Mouse (Mus musculus): ENCODE measurements around the gene Wbp11. TPM values are rescaled to one million over a fixed set of nuclear protein-coding genes. Genes with fewer than 3 reads are reported as not detected.
"Not testable (repeated sequence)": the region's sequence is repeated elsewhere in the genome, so short reads cannot be mapped to it uniquely, and the experiment has no call there.

The Wbp11 gene
- polyA plus RNA-seq, 1 experiment = 31.3 TPM

GRCm38 (mm10) chr6:136800710-136801109 lies 27.3 kb downstream of the Wbp11 start:
- DNase-seq = no peak
- Histone ChIP-seq H3K4me1 (ENCODE audit: control insufficient read depth, insufficient read depth, low read length) (no peaks in the 10 kb centered on the region), H3K4me3 (replicated peaks; ENCODE audit: extremely low read depth, low read depth, low read length) (no peak overlapping the region)
- TF ChIP-seq POLR2A (IDR thresholded peaks at IDR 0.05; ENCODE audit: borderline replicate concordance, extremely low read depth, low read depth, low read length) (no peak), CTCF (IDR thresholded peaks at IDR 0.05; ENCODE audit: insufficient read depth, low read length) (no peak)
- WGBS = 84% methylated on average over 8 of the region's 8 CpGs

GRCm38 (mm10) chr6:136797874-136798693 lies 29.9 kb downstream of the Wbp11 start:
- 83% methylated on average over 3 of the region's 3 CpGs for WGBS
- H3K4me3 ChIP-seq (replicated peaks; ENCODE audit: extremely low read depth, low read depth, low read length); DNase-seq; H3K4me1 ChIP-seq (ENCODE audit: control insufficient read depth, insufficient read depth, low read length): not testable (repeated sequence)

- no peak for TF ChIP-seq CTCF (IDR thresholded peaks at IDR 0.05; ENCODE audit: insufficient read depth, low read length)
- TF ChIP-seq POLR2A (IDR thresholded peaks at IDR 0.05; ENCODE audit: borderline replicate concordance, extremely low read depth, low read depth, low read length) = no peak
- DNase-seq = no peak
- Histone ChIP-seq H3K4me1 (ENCODE audit: control insufficient read depth, insufficient read depth, low read length) (peaks cover 5% of the 10 kb centered on the region), H3K4me3 (replicated peaks; ENCODE audit: extremely low read depth, low read depth, low read length) (no peak overlapping the region)
- WGBS = 67% methylated on average over 6 of the region's 6 CpGs
Observed at GRCm38 (mm10) chr6:136795850-136796249, 32.2 kb downstream of the Wbp11 start.

GRCm38 (mm10) chr6:136795110-136795509 lies 32.9 kb downstream of the Wbp11 start:
- H3K4me1 ChIP-seq (ENCODE audit: control insufficient read depth, insufficient read depth, low read length) = peaks cover 5% of the 10 kb centered on the region
- DNase-seq = no peak
- no peak overlapping the region for H3K4me3 ChIP-seq (replicated peaks; ENCODE audit: extremely low read depth, low read depth, low read length)
- TF ChIP-seq CTCF (IDR thresholded peaks at IDR 0.05; ENCODE audit: insufficient read depth, low read length) (no peak), POLR2A (IDR thresholded peaks at IDR 0.05; ENCODE audit: borderline replicate concordance, extremely low read depth, low read depth, low read length) (no peak)
- 74% methylated on average over 1 of the region's 1 CpGs for WGBS

GRCm38 (mm10) chr6:136793831-136794525 lies 34.1 kb downstream of the Wbp11 start:
- peaks cover 5% of the 10 kb centered on the region for H3K4me1 ChIP-seq (ENCODE audit: control insufficient read depth, insufficient read depth, low read length)
- TF ChIP-seq CTCF (IDR thresholded peaks at IDR 0.05; ENCODE audit: insufficient read depth, low read length) = no peak
- TF ChIP-seq POLR2A (IDR thresholded peaks at IDR 0.05; ENCODE audit: borderline replicate concordance, extremely low read depth, low read depth, low read length) = no peak
- no peak for DNase-seq
- under 1% methylated on average over 24 of the region's 24 CpGs for WGBS
- peak overlapping the region; percentile 23 for H3K4me3 ChIP-seq (replicated peaks; ENCODE audit: extremely low read depth, low read depth, low read length)

GRCm38 (mm10) chr6:136792884-136793758 lies 34.9 kb downstream of the Wbp11 start:
- Histone ChIP-seq H3K4me1 (ENCODE audit: control insufficient read depth, insufficient read depth, low read length) (peaks cover 5% of the 10 kb centered on the region), H3K4me3 (replicated peaks; ENCODE audit: extremely low read depth, low read depth, low read length) (no peak overlapping the region)
- WGBS = 38% methylated on average over 16 of the region's 16 CpGs
- TF ChIP-seq CTCF (IDR thresholded peaks at IDR 0.05; ENCODE audit: insufficient read depth, low read length) (no peak), POLR2A (IDR thresholded peaks at IDR 0.05; ENCODE audit: borderline replicate concordance, extremely low read depth, low read depth, low read length) (no peak)
- no peak for DNase-seq

- no peak for TF ChIP-seq POLR2A (IDR thresholded peaks at IDR 0.05; ENCODE audit: borderline replicate concordance, extremely low read depth, low read depth, low read length)
- no peak for TF ChIP-seq CTCF (IDR thresholded peaks at IDR 0.05; ENCODE audit: insufficient read depth, low read length)
- H3K4me3 ChIP-seq (replicated peaks; ENCODE audit: extremely low read depth, low read depth, low read length) = no peak overlapping the region
- WGBS = 33% methylated on average over 5 of the region's 5 CpGs
- peaks cover 5% of the 10 kb centered on the region for H3K4me1 ChIP-seq (ENCODE audit: control insufficient read depth, insufficient read depth, low read length)
- DNase-seq = peak; percentile 41
Observed at GRCm38 (mm10) chr6:136789391-136789971, 38.6 kb downstream of the Wbp11 start.

- TF ChIP-seq CTCF (IDR thresholded peaks at IDR 0.05; ENCODE audit: insufficient read depth, low read length) (no peak), POLR2A (IDR thresholded peaks at IDR 0.05; ENCODE audit: borderline replicate concordance, extremely low read depth, low read depth, low read length) (no peak)
- Histone ChIP-seq H3K4me1 (ENCODE audit: control insufficient read depth, insufficient read depth, low read length) (no peaks in the 10 kb centered on the region), H3K4me3 (replicated peaks; ENCODE audit: extremely low read depth, low read depth, low read length) (no peak overlapping the region)
- WGBS = 73% methylated on average over 9 of the region's 9 CpGs
- no peak for DNase-seq
Observed at GRCm38 (mm10) chr6:136782761-136783160, 45.3 kb downstream of the Wbp11 start.

GRCm38 (mm10) chr6:136782146-136782545 lies 45.9 kb downstream of the Wbp11 start:
- 72% methylated on average over 12 of the region's 12 CpGs for WGBS
- no peak for DNase-seq
- TF ChIP-seq CTCF (IDR thresholded peaks at IDR 0.05; ENCODE audit: insufficient read depth, low read length) (no peak), POLR2A (IDR thresholded peaks at IDR 0.05; ENCODE audit: borderline replicate concordance, extremely low read depth, low read depth, low read length) (no peak)
- no peaks in the 10 kb centered on the region for H3K4me1 ChIP-seq (ENCODE audit: control insufficient read depth, insufficient read depth, low read length)
- no peak overlapping the region for H3K4me3 ChIP-seq (replicated peaks; ENCODE audit: extremely low read depth, low read depth, low read length)
